Mouse (Mus musculus): ENCODE data around the gene Tcf12. TPM values are rescaled to one million over a fixed set of nuclear protein-coding genes. Genes with fewer than 3 reads are reported as not detected.

Tcf12 gene
- polyA plus RNA-seq, 2 experiments = 8.8 to 12.1 TPM

- no peak overlapping the region for H3K4me3 ChIP-seq (ENCODE audit: insufficient read depth in 1 of 2, low read depth in 2 of 2, low read length in 2 of 2)
- no peak overlapping the region for H3K9ac ChIP-seq (replicated peaks)
- no peaks in the 10 kb centered on the region for H3K36me3 ChIP-seq (replicated peaks; ENCODE audit: control insufficient read depth, insufficient read depth, low read depth)
- H3K4me2 ChIP-seq (ENCODE audit: low read depth) = no peak overlapping the region
- WGBS (ENCODE audit: insufficient replicate concordance) = 37% methylated on average over 4 of the region's 4 CpGs
- no peak for TF ChIP-seq CTCF (IDR thresholded peaks at IDR 0.05; ENCODE audit: low read depth)
- no peak for TF ChIP-seq EP300 (IDR thresholded peaks at IDR 0.05; ENCODE audit: low read depth)
- no peaks in the 10 kb centered on the region for H3K9me3 ChIP-seq (ENCODE audit: control insufficient read depth, low read length)
- no peaks in the 10 kb centered on the region for H3K27me3 ChIP-seq (ENCODE audit: control insufficient read depth, insufficient read depth, low read length)
- no peak overlapping the region for H3K27ac ChIP-seq
- ATAC-seq (ENCODE audit: insufficient read depth) = no peak
- no peaks in the 10 kb centered on the region for H3K4me1 ChIP-seq (replicated peaks; ENCODE audit: control insufficient read depth in 2 of 2, insufficient read depth in 2 of 2, low read length in 1 of 2)
- DNase-seq (ENCODE audit: low read depth in 3 of 3, low spot score in 3 of 3) = no peak
Measured at GRCm38 (mm10) chr9:71807801-71808200, 303.9 kb downstream of the Tcf12 start.

DNA sequence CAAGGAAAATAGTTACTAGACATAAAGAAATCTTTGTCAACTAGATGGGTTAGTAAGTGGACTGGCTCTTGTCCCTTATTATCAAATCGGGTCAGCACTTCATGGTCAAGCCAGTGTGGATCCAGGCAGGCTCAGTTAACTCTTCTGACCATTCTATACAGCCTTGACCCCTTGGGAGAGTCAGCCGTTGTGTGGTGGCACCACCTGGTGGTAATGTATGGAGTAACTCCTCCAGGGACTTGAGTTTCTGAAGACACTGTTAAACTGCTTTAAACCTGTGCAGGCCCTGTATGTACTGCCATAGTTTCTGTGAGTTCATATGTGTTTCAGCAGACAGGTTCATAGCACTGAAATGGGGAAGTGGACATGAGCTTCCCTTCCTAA lies 305.3 kb downstream of the Tcf12 start:
- H3K9me3 ChIP-seq (ENCODE audit: control insufficient read depth, low read length) = no peaks in the 10 kb centered on the region
- ATAC-seq (ENCODE audit: insufficient read depth) (no peak), DNase-seq (ENCODE audit: low read depth in 3 of 3, low spot score in 3 of 3) (peak; percentile 14 to 26 (median 22))
- no peaks in the 10 kb centered on the region for H3K27me3 ChIP-seq (ENCODE audit: control insufficient read depth, insufficient read depth, low read length)
- no peak overlapping the region for H3K27ac ChIP-seq
- no peaks in the 10 kb centered on the region for H3K36me3 ChIP-seq (replicated peaks; ENCODE audit: control insufficient read depth, insufficient read depth, low read depth)
- no peak overlapping the region for H3K4me2 ChIP-seq (ENCODE audit: low read depth)
- WGBS (ENCODE audit: insufficient replicate concordance) = 1% methylated on average over 2 of the region's 2 CpGs
- TF ChIP-seq CTCF (IDR thresholded peaks at IDR 0.05; ENCODE audit: low read depth) (peak; percentile 81), EP300 (IDR thresholded peaks at IDR 0.05; ENCODE audit: low read depth) (no peak)
- no peak overlapping the region for H3K4me3 ChIP-seq (ENCODE audit: insufficient read depth in 1 of 2, low read depth in 2 of 2, low read length in 2 of 2)
- H3K9ac ChIP-seq (replicated peaks) = no peak overlapping the region
- no peaks in the 10 kb centered on the region for H3K4me1 ChIP-seq (replicated peaks; ENCODE audit: control insufficient read depth in 2 of 2, insufficient read depth in 2 of 2, low read length in 1 of 2)

DNA sequence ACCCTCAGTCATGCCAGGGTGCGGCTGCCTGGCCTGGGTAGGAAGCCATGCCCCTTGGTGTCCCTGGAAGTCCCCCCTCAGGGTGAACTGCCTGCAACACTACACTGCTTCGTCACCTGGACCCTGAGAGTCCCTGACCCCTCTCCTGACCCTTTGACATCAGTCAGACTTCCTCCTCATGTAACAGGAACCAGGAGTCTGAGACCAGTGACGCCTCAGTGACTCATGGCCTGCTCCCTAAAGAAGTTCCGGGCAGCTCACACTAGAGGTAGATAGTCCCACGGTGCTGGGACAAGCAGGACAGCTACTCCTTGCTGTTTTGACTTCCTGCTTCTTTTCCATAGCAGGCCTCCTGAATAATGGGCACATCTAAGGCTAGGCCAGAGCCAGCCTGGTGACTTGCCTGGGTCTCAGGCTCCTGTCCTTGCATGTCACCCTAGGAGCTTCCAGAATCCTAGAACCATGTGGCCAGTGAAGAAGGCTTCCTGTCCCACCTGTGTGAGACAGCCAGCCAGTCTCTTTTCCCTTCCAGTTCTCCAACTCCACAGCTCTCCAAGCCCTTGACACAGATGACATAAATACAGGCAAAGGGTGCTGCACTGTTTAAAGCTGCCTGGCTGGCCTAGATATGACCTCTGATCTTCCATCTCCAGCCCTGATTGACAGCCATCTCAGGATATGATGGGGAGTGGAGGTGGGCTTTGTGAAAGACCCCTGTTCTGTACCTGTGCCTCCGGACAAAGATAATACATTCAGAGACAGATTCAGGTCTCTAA lies 305.8 kb downstream of the Tcf12 start:
- no peak overlapping the region for H3K4me3 ChIP-seq (ENCODE audit: insufficient read depth in 1 of 2, low read depth in 2 of 2, low read length in 2 of 2)
- no peak overlapping the region for H3K9ac ChIP-seq (replicated peaks)
- TF ChIP-seq CTCF (IDR thresholded peaks at IDR 0.05; ENCODE audit: low read depth) (no peak), EP300 (IDR thresholded peaks at IDR 0.05; ENCODE audit: low read depth) (no peak)
- H3K4me2 ChIP-seq (ENCODE audit: low read depth) = no peak overlapping the region
- DNase-seq (ENCODE audit: low read depth in 3 of 3, low spot score in 3 of 3) (no peak), ATAC-seq (ENCODE audit: insufficient read depth) (no peak)
- H3K9me3 ChIP-seq (ENCODE audit: control insufficient read depth, low read length) = no peaks in the 10 kb centered on the region
- WGBS (ENCODE audit: insufficient replicate concordance) = 50% methylated on average over 6 of the region's 6 CpGs
- no peaks in the 10 kb centered on the region for H3K27me3 ChIP-seq (ENCODE audit: control insufficient read depth, insufficient read depth, low read length)
- H3K4me1 ChIP-seq (replicated peaks; ENCODE audit: control insufficient read depth in 2 of 2, insufficient read depth in 2 of 2, low read length in 1 of 2) = no peaks in the 10 kb centered on the region
- no peaks in the 10 kb centered on the region for H3K36me3 ChIP-seq (replicated peaks; ENCODE audit: control insufficient read depth, insufficient read depth, low read depth)
- no peak overlapping the region for H3K27ac ChIP-seq

- TF ChIP-seq CTCF (IDR thresholded peaks at IDR 0.05; ENCODE audit: low read depth) (no peak), EP300 (IDR thresholded peaks at IDR 0.05; ENCODE audit: low read depth) (no peak)
- Histone ChIP-seq H3K4me3 (ENCODE audit: insufficient read depth in 1 of 2, low read depth in 2 of 2, low read length in 2 of 2) (no peak overlapping the region), H3K36me3 (replicated peaks; ENCODE audit: control insufficient read depth, insufficient read depth, low read depth) (no peaks in the 10 kb centered on the region), H3K4me1 (replicated peaks; ENCODE audit: control insufficient read depth in 2 of 2, insufficient read depth in 2 of 2, low read length in 1 of 2) (no peaks in the 10 kb centered on the region), H3K4me2 (ENCODE audit: low read depth) (no peak overlapping the region), H3K27me3 (ENCODE audit: control insufficient read depth, insufficient read depth, low read length) (no peaks in the 10 kb centered on the region), H3K9me3 (ENCODE audit: control insufficient read depth, low read length) (no peaks in the 10 kb centered on the region), H3K27ac (no peak overlapping the region), H3K9ac (replicated peaks) (no peak overlapping the region)
- DNase-seq (ENCODE audit: low read depth in 3 of 3, low spot score in 3 of 3) (no peak), ATAC-seq (ENCODE audit: insufficient read depth) (no peak)
- 47% methylated on average over 6 of the region's 6 CpGs for WGBS (ENCODE audit: insufficient replicate concordance)
Measured at GRCm38 (mm10) chr9:71804116-71804515, 307.6 kb downstream of the Tcf12 start.

- Histone ChIP-seq H3K4me2 (ENCODE audit: low read depth) (no peak overlapping the region), H3K4me3 (ENCODE audit: insufficient read depth in 1 of 2, low read depth in 2 of 2, low read length in 2 of 2) (no peak overlapping the region), H3K9ac (replicated peaks) (no peak overlapping the region), H3K9me3 (ENCODE audit: control insufficient read depth, low read length) (no peaks in the 10 kb centered on the region), H3K36me3 (replicated peaks; ENCODE audit: control insufficient read depth, insufficient read depth, low read depth) (no peaks in the 10 kb centered on the region), H3K4me1 (replicated peaks; ENCODE audit: control insufficient read depth in 2 of 2, insufficient read depth in 2 of 2, low read length in 1 of 2) (no peaks in the 10 kb centered on the region), H3K27me3 (ENCODE audit: control insufficient read depth, insufficient read depth, low read length) (no peaks in the 10 kb centered on the region), H3K27ac (no peak overlapping the region)
- 56% methylated on average over 7 of the region's 7 CpGs for WGBS (ENCODE audit: insufficient replicate concordance)
- no peak for ATAC-seq (ENCODE audit: insufficient read depth)
- no peak for DNase-seq (ENCODE audit: low read depth in 3 of 3, low spot score in 3 of 3)
- TF ChIP-seq CTCF (IDR thresholded peaks at IDR 0.05; ENCODE audit: low read depth) (no peak), EP300 (IDR thresholded peaks at IDR 0.05; ENCODE audit: low read depth) (no peak)
Measured at GRCm38 (mm10) chr9:71803281-71803680, 308.4 kb downstream of the Tcf12 start.
